Mouse (Mus musculus) kidney, adult 8-10 months (tissue): ENCODE results near the gene Luc7l2.
"Not testable (repeated sequence)": the region's sequence is repeated elsewhere in the genome, so short reads cannot be mapped to it uniquely, and the experiment has no call there.

ENCODE experiments used
- DNase-seq, 2 experiments: peaks; one replicate each; pipeline ENCODE4 v3.0.0; 2022

Luc7l2 gene

GRCm38 (mm10) chr6:38551062-38551988, at the start of gene Luc7l2:
Luc7l2 (plus strand) TSS chr6:38551334.
- DNase-seq = peak; percentile 95 to 96

GRCm38 (mm10) chr6:38512096-38512495, 39.0 kb upstream of the Luc7l2 start:
- no peak for DNase-seq

- DNase-seq = no peak
Measured at GRCm38 (mm10) chr6:38512830-38513229, 38.3 kb upstream of the Luc7l2 start.

- DNase-seq = no peak
Measured at GRCm38 (mm10) chr6:38515201-38515600, 35.9 kb upstream of the Luc7l2 start.

- DNase-seq = no peak
Measured at GRCm38 (mm10) chr6:38523851-38524250, 27.3 kb upstream of the Luc7l2 start.

- DNase-seq = peak; percentile 33 to 37
Measured at GRCm38 (mm10) chr6:38531211-38531820, 19.8 kb upstream of the Luc7l2 start.

GRCm38 (mm10) chr6:38532500-38533420, 18.4 kb upstream of the Luc7l2 start:
- no peak for DNase-seq

- DNase-seq = peak; percentile 98 to 99
Measured at GRCm38 (mm10) chr6:38533428-38534405, 17.4 kb upstream of the Luc7l2 start, which contains the start of gene Fmc1. Fmc1 (plus strand) TSS chr6:38533502.

- DNase-seq = peak; percentile 94 to 96
Measured at GRCm38 (mm10) chr6:38534640-38535365, 16.3 kb upstream of the Luc7l2 start.

GRCm38 (mm10) chr6:38535366-38535690, 15.8 kb upstream of the Luc7l2 start:
- DNase-seq = peak in 1 of 2 experiments; percentile 19

GRCm38 (mm10) chr6:38535788-38536187, 15.3 kb upstream of the Luc7l2 start:
- DNase-seq = no peak

GRCm38 (mm10) chr6:38544141-38544540, 7.0 kb upstream of the Luc7l2 start:
- DNase-seq = not testable (repeated sequence)

- DNase-seq = not testable (repeated sequence)
Measured at GRCm38 (mm10) chr6:38547005-38547404, 4.1 kb upstream of the Luc7l2 start.

- no peak for DNase-seq
Measured at GRCm38 (mm10) chr6:38547707-38548106, 3.4 kb upstream of the Luc7l2 start.

GRCm38 (mm10) chr6:38548595-38548994, 2.5 kb upstream of the Luc7l2 start:
- not testable (repeated sequence) for DNase-seq

- not testable (repeated sequence) for DNase-seq
Measured at GRCm38 (mm10) chr6:38549840-38550239, 1.3 kb upstream of the Luc7l2 start.

GRCm38 (mm10) chr6:38550250-38551061, 678 bp upstream of the Luc7l2 start:
- DNase-seq = peak in 1 of 2 experiments; percentile 57

- DNase-seq = peak; percentile 98
Measured at GRCm38 (mm10) chr6:38551989-38552635, 978 bp downstream of the Luc7l2 start.

GRCm38 (mm10) chr6:38552636-38553000, 1.5 kb downstream of the Luc7l2 start:
- DNase-seq = no peak

GRCm38 (mm10) chr6:38576096-38576495, 25.0 kb downstream of the Luc7l2 start:
- no peak for DNase-seq
